Mouse (Mus musculus) kidney, embryonic 15.5 days (tissue): ENCODE measurements around the gene Timm8b. TPM values are rescaled to one million over a fixed set of nuclear protein-coding genes. Genes with fewer than 3 reads are reported as not detected.

ENCODE experiments used
- ATAC-seq: fragments of 200-750 bp; cut with Nextera tagmentation; replicated peaks from 2 replicates; pipeline ENCODE4 v1.8.0; 2017; ENCODE audit warnings: moderate TSS enrichment; ENCODE audit not compliant: low FRiP score
- H3K27ac ChIP-seq: fragments of 300-500 bp; sonication (generic); 2 replicates; pipeline ENCODE4 v1.5.1; 2015; ENCODE audit warnings: mild to moderate bottlenecking, inconsistent platforms
- H3K27me3 ChIP-seq: fragments of 300-500 bp; sonication (generic); 2 replicates; pipeline ENCODE4 v1.6.1; 2015; ENCODE audit warnings: inconsistent platforms
- H3K36me3 ChIP-seq: fragments of 300-500 bp; sonication (generic); 2 replicates; pipeline ENCODE4 v1.6.1; 2015; ENCODE audit warnings: inconsistent platforms
- H3K4me1 ChIP-seq: fragments of 300-500 bp; sonication (generic); 2 replicates; pipeline ENCODE4 v1.6.1; 2015; ENCODE audit warnings: inconsistent platforms
- H3K4me2 ChIP-seq: fragments of 300-500 bp; sonication (generic); 2 replicates; pipeline ENCODE4 v1.6.1; 2015; ENCODE audit warnings: moderate library complexity, mild to moderate bottlenecking, inconsistent platforms
- H3K4me3 ChIP-seq: fragments of 300-500 bp; sonication (generic); replicated peaks from 2 replicates; pipeline ENCODE4 v1.5.1; 2015; ENCODE audit warnings: mild to moderate bottlenecking, inconsistent platforms
- H3K9ac ChIP-seq: fragments of 300-500 bp; sonication (generic); 2 replicates; pipeline ENCODE4 v1.6.1; 2015; ENCODE audit warnings: mild to moderate bottlenecking, inconsistent platforms
- H3K9me3 ChIP-seq: fragments of 300-500 bp; sonication (generic); replicated peaks from 2 replicates; pipeline ENCODE4 v1.6.1; 2016; ENCODE audit warnings: inconsistent platforms
- WGBS: fragments of 180-500 bp; shearing (Covaris S2); methylation state at CpG from one replicate; pipeline ENCODE4 v1.1.7; 2015; ENCODE audit warnings: mixed read lengths; 5-methylcytosine and 5-hydroxymethylcytosine counted together
- polyA plus RNA-seq: library from polyadenylated mRNA; unstranded; fragments of >200 nt; fragmentation: Nextera tagmentation; extraction: Ambion mirVana; gene quantifications from 2 replicates; pipeline ENCODE4 v1.2.1, GENCODE M21; 2015

Timm8b gene
- polyA plus RNA-seq, 1 experiment from 2014 or later = 259 TPM

- no peaks in the 10 kb centered on the region for H3K27me3 ChIP-seq
- H3K4me3 ChIP-seq = no peak overlapping the region
- no peak overlapping the region for H3K4me2 ChIP-seq
- ATAC-seq = no peak
- no peaks in the 10 kb centered on the region for H3K9me3 ChIP-seq
- no peak overlapping the region for H3K9ac ChIP-seq
- no peaks in the 10 kb centered on the region for H3K36me3 ChIP-seq
- H3K27ac ChIP-seq = no peak overlapping the region
- no peaks in the 10 kb centered on the region for H3K4me1 ChIP-seq
- WGBS = 71% methylated on average over 6 of the region's 6 CpGs
These were observed 18.4 kb upstream of the Timm8b start for GRCm38 (mm10) chr9:50585145-50585818.

GRCm38 (mm10) chr9:50586955-50587354, 16.8 kb upstream of the Timm8b start:
- Histone ChIP-seq H3K4me3 (no peak overlapping the region), H3K27ac (no peak overlapping the region), H3K9ac (no peak overlapping the region), H3K36me3 (no peaks in the 10 kb centered on the region), H3K9me3 (no peaks in the 10 kb centered on the region), H3K27me3 (no peaks in the 10 kb centered on the region), H3K4me2 (no peak overlapping the region), H3K4me1 (no peaks in the 10 kb centered on the region)
- ATAC-seq = no peak
- 73% methylated on average over 4 of the region's 4 CpGs for WGBS

GRCm38 (mm10) chr9:50590856-50591518, 12.7 kb upstream of the Timm8b start:
- no peaks in the 10 kb centered on the region for H3K4me1 ChIP-seq
- no peaks in the 10 kb centered on the region for H3K27me3 ChIP-seq
- no peak overlapping the region for H3K4me2 ChIP-seq
- H3K36me3 ChIP-seq = peaks cover 11% of the 10 kb centered on the region
- no peak for ATAC-seq
- H3K9ac ChIP-seq = no peak overlapping the region
- H3K4me3 ChIP-seq = no peak overlapping the region
- no peaks in the 10 kb centered on the region for H3K9me3 ChIP-seq
- no peak overlapping the region for H3K27ac ChIP-seq
- 74% methylated on average over 10 of the region's 10 CpGs for WGBS

GRCm38 (mm10) chr9:50592955-50593354, 10.8 kb upstream of the Timm8b start:
- Histone ChIP-seq H3K9me3 (no peaks in the 10 kb centered on the region), H3K4me2 (no peak overlapping the region), H3K36me3 (peaks cover 31% of the 10 kb centered on the region), H3K27ac (no peak overlapping the region), H3K27me3 (no peaks in the 10 kb centered on the region), H3K4me3 (no peak overlapping the region), H3K9ac (no peak overlapping the region), H3K4me1 (no peaks in the 10 kb centered on the region)
- ATAC-seq = no peak
- 86% methylated on average over 9 of the region's 9 CpGs for WGBS

- H3K27ac ChIP-seq = no peak overlapping the region
- H3K4me1 ChIP-seq = no peaks in the 10 kb centered on the region
- no peak overlapping the region for H3K9ac ChIP-seq
- H3K4me3 ChIP-seq = no peak overlapping the region
- ATAC-seq = no peak
- H3K4me2 ChIP-seq = no peak overlapping the region
- H3K27me3 ChIP-seq = no peaks in the 10 kb centered on the region
- H3K9me3 ChIP-seq = no peaks in the 10 kb centered on the region
- peaks cover 37% of the 10 kb centered on the region for H3K36me3 ChIP-seq
- WGBS = 90% methylated on average over 3 of the region's 3 CpGs
These were observed 10.2 kb upstream of the Timm8b start for GRCm38 (mm10) chr9:50593544-50593943.

- Histone ChIP-seq H3K4me2 (no peak overlapping the region), H3K9me3 (no peaks in the 10 kb centered on the region), H3K9ac (no peak overlapping the region), H3K4me1 (no peaks in the 10 kb centered on the region), H3K36me3 (peaks cover 49% of the 10 kb centered on the region), H3K27ac (0 out of 2 replicates have a peak overlapping the region, but pooled peaks have one; percentile 45), H3K4me3 (no peak overlapping the region), H3K27me3 (no peaks in the 10 kb centered on the region)
- 79% methylated on average over 12 of the region's 12 CpGs for WGBS
- ATAC-seq = no peak
These were observed 8.8 kb upstream of the Timm8b start for GRCm38 (mm10) chr9:50594794-50595417.

GRCm38 (mm10) chr9:50596973-50597372, 6.7 kb upstream of the Timm8b start:
- H3K9ac ChIP-seq = no peak overlapping the region
- H3K4me3 ChIP-seq = no peak overlapping the region
- ATAC-seq = no peak
- H3K27me3 ChIP-seq = no peaks in the 10 kb centered on the region
- no peak overlapping the region for H3K4me2 ChIP-seq
- 90% methylated on average over 8 of the region's 8 CpGs for WGBS
- H3K27ac ChIP-seq = no peak overlapping the region
- peaks cover 9% of the 10 kb centered on the region for H3K4me1 ChIP-seq
- peaks cover 59% of the 10 kb centered on the region for H3K36me3 ChIP-seq
- no peaks in the 10 kb centered on the region for H3K9me3 ChIP-seq

- Histone ChIP-seq H3K4me3 (no peak overlapping the region), H3K4me1 (peaks cover 26% of the 10 kb centered on the region), H3K9ac (no peak overlapping the region), H3K36me3 (peaks cover 58% of the 10 kb centered on the region), H3K27me3 (no peaks in the 10 kb centered on the region), H3K9me3 (no peaks in the 10 kb centered on the region), H3K27ac (no peak overlapping the region), H3K4me2 (peak overlapping the region; percentile 79; the same call in 1 of the 2 replicates)
- 92% methylated on average over 6 of the region's 6 CpGs for WGBS
- ATAC-seq = no peak
These were observed 2.2 kb upstream of the Timm8b start for GRCm38 (mm10) chr9:50601536-50601935.

- H3K4me1 ChIP-seq = peaks cover 26% of the 10 kb centered on the region
- H3K4me2 ChIP-seq = peak overlapping the region; percentile 79
- peak overlapping the region; percentile 85; the same call in 1 of the 2 replicates for H3K9ac ChIP-seq
- no peak overlapping the region for H3K27ac ChIP-seq
- H3K9me3 ChIP-seq = no peaks in the 10 kb centered on the region
- ATAC-seq = no peak
- H3K27me3 ChIP-seq = no peaks in the 10 kb centered on the region
- 80% methylated on average over 7 of the region's 7 CpGs for WGBS
- peak overlapping the region; percentile 76 for H3K4me3 ChIP-seq
- H3K36me3 ChIP-seq = peaks cover 57% of the 10 kb centered on the region
These were observed 1.5 kb upstream of the Timm8b start for GRCm38 (mm10) chr9:50602055-50602845.

GRCm38 (mm10) chr9:50603998-50604324, 251 bp downstream of the Timm8b start:
- WGBS = under 1% methylated on average over 24 of the region's 24 CpGs
- Histone ChIP-seq H3K9me3 (no peaks in the 10 kb centered on the region), H3K27ac (peak overlapping the region; percentile 95), H3K27me3 (no peaks in the 10 kb centered on the region), H3K4me1 (peaks cover 26% of the 10 kb centered on the region), H3K36me3 (peaks cover 57% of the 10 kb centered on the region), H3K4me2 (peak overlapping the region; percentile 79), H3K9ac (peak overlapping the region; percentile 85), H3K4me3 (peak overlapping the region; percentile 76)
- peak; percentile 88 for ATAC-seq

GRCm38 (mm10) chr9:50604338-50604737, 628 bp downstream of the Timm8b start:
- peak overlapping the region; percentile 76 for H3K4me3 ChIP-seq
- H3K4me2 ChIP-seq = peak overlapping the region; percentile 79
- H3K27me3 ChIP-seq = no peaks in the 10 kb centered on the region
- ATAC-seq = no peak
- 1% methylated on average over 6 of the region's 6 CpGs for WGBS
- H3K9ac ChIP-seq = peak overlapping the region; percentile 85
- no peaks in the 10 kb centered on the region for H3K9me3 ChIP-seq
- H3K4me1 ChIP-seq = peaks cover 26% of the 10 kb centered on the region
- H3K36me3 ChIP-seq = peaks cover 56% of the 10 kb centered on the region
- H3K27ac ChIP-seq = peak overlapping the region; percentile 95

GRCm38 (mm10) chr9:50612115-50612514, 8.4 kb downstream of the Timm8b start:
- Histone ChIP-seq H3K4me3 (no peak overlapping the region), H3K27ac (no peak overlapping the region), H3K9me3 (no peaks in the 10 kb centered on the region), H3K4me2 (no peak overlapping the region), H3K9ac (no peak overlapping the region), H3K27me3 (no peaks in the 10 kb centered on the region), H3K4me1 (peaks cover 8% of the 10 kb centered on the region), H3K36me3 (peaks cover 79% of the 10 kb centered on the region)
- WGBS = 85% methylated on average over 4 of the region's 4 CpGs
- ATAC-seq = no peak
